Mouse (Mus musculus): ENCODE results near the gene Rbm20. TPM values are rescaled to one million over a fixed set of nuclear protein-coding genes. Genes with fewer than 3 reads are reported as not detected.

The Rbm20 gene
- total RNA-seq, 2 experiments from 2014 or later: 4.0 to 5.8 TPM

DNA sequence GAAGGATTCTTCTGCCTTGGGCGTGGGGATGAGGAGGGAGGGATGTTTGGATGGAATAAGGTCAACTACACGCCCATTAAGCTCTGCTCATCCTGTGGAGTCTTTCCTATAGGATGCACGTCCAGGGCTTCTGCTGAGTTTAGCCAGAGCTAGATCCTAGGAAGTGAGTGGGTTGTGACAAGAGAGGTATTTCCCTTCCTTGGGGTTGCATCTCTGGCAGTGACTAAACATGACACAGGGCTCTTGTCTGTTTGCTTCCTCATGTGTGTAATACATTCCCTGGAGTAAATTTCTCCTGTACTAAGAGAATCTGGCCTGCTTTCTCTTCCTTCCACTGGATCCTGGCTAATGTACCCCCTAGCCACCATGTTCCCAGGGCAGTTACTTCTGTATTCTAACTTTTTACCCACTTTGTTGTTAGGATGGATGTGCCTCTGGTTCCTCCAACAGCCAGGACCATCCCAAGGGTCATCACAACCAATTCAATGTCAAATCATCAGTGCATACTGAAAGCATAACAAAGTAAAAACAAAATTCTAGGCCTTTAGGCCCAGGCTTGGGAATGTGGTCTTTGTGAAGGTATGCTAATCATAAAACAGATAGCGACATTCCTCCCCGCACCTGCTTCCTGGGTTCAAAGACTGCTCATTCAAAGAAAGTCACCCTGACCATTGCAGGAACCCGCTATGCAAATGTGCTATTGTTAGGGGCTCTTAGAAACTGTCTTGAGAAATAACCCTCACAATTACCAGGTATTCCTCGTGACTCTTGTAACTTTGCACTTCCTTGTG is 87.8 kb downstream of the Rbm20 start:
- DNase-seq (ENCODE audit: extremely low spot score in 1 of 2, low spot score in 2 of 2): no peak
- intact Hi-C loops (cut with DNase I): loop anchor here (5.0 kb wide), 1 partner anchor 57 kb away; no protein-coding TSS in a partner anchor
- no peak overlapping the region for H3K27ac ChIP-seq
- TF ChIP-seq CTCF (IDR thresholded peaks at IDR 0.05): no peak
- H3K4me3 ChIP-seq: no peak overlapping the region

DNA sequence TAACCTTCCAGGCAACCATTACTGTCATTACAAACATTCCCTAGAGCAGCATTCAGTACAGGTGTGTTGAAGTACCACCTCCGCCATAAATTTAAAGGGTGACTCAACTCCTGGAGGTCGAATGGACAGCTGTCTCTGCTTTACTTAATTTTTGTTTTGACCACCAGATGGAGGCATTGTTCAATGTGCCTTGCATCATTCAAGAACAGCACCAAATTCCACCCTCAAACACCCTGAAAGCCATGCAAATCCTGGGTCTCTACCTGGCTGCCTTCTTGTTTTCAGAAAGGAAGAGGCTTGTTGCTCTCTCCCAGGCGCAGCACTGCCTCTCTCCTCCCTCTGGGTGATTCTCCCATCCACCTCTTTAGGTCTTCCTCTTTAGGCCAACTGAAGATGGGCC is 91.4 kb downstream of the Rbm20 start:
- Histone ChIP-seq H3K27ac (no peak overlapping the region), H3K4me3 (no peak overlapping the region)
- TF ChIP-seq CTCF (IDR thresholded peaks at IDR 0.05): peak; percentile 76
- intact Hi-C loops (cut with DNase I): loop anchor here (1.0 to 5.0 kb wide), 2 partner anchors 54 to 157 kb away; no protein-coding TSS in a partner anchor
- peak in 1 of 2 experiments; percentile 27 for DNase-seq (ENCODE audit: extremely low spot score in 1 of 2, low spot score in 2 of 2)

DNA sequence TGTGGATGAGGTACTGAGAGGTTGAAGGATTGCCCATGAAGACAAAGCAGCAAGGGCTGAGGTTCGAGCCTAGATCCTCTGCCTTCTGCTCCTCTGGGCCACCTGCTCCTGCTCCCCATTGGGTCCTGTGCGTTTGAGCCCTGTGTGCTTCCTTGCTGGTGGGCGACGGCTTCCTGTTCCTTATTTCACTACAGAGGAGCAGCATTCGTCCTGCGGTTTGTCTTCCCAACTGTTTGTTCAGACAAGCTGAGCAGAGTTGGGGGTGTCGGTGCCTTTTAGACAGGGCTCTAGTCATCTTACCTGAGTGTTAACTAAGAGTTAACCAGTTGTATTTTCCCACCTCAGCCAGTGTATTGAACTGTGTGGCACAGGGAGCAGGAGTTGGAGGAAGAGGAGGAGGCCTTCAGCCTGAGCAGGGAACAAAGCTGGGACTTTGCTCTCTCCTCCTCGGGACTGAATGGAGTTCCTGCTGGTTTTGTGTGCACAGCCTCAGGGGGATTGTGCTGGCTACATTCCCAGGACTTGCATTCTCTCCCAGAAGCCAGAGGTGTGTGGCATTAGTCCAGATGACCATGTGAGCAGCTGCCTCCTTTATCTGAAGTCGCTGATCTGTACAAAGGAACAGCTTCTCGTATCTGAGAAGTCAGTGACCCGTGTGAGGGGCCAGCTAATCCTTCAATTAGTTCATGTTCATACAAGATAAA is 97.0 kb downstream of the Rbm20 start:
- no peak for DNase-seq (ENCODE audit: extremely low spot score in 1 of 2, low spot score in 2 of 2)
- Histone ChIP-seq H3K4me3 (no peak overlapping the region), H3K27ac (no peak overlapping the region)
- no peak for TF ChIP-seq CTCF (IDR thresholded peaks at IDR 0.05)
- intact Hi-C loops (cut with DNase I): loop anchor here (5.0 kb wide), 1 partner anchor 1288 kb away; no protein-coding TSS in a partner anchor

DNA sequence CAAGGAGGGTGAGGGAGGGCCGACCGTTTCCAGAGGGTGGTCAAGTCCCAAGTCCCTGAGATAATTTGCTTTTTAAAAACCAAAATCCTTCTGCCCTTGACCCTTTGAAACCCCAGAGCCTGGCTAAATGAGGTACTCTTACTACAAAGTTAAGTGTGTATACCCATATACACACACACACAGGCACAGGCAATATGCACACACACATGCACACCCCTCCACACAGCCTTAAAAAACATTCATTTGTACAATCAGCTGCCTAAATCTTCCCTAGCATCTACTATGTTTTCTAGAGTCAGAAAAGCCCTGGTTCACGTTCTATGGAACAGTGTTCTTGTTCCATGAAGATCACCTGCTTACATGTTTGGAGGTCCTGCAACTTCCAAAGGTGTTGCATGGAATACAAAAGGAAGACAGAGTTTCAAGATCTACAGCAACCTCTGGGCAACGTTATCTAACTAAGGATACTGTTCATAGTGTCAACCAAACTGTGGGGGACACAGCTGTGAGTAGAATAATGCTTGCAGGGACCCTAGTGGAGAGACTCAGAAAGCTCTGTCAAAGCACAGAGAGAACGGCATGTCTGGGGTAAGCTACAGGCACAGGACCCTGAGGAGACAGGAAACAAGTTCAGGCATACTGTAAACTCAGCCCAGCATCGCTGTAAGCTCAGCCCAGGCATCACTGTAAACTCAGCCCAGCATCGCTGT is 97.7 kb downstream of the Rbm20 start:
- intact Hi-C loops (cut with DNase I): loop anchor here (5.0 kb wide), 1 partner anchor 1288 kb away; no protein-coding TSS in a partner anchor
- DNase-seq (ENCODE audit: extremely low spot score in 1 of 2, low spot score in 2 of 2): no peak
- no peak overlapping the region for H3K4me3 ChIP-seq
- H3K27ac ChIP-seq: no peak overlapping the region
- TF ChIP-seq CTCF (IDR thresholded peaks at IDR 0.05): no peak

DNA sequence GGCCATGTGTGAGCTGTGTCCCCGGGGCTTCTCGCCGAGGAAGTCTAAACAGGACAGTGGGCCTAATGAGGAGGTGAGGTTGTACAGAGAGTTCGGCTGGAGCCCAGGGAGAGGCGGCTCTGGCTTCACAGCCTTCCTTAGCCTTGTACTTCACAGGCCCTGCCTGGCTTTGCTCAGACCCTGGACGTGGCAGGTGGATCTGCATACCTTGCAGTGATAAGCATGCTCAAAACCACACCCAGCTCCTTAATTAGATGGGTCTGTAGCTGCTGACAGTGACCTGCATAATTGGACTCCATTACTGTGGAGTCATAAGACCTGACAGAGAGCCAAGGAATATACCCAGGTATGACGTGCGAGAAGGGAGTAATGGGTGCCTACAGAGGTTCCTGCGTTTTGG is 102.3 kb downstream of the Rbm20 start:
- DNase-seq (ENCODE audit: extremely low spot score in 1 of 2, low spot score in 2 of 2): no peak
- no peak overlapping the region for H3K4me3 ChIP-seq
- TF ChIP-seq CTCF (IDR thresholded peaks at IDR 0.05): no peak
- intact Hi-C loops (cut with DNase I): no loop called here
- no peak overlapping the region for H3K27ac ChIP-seq

DNA sequence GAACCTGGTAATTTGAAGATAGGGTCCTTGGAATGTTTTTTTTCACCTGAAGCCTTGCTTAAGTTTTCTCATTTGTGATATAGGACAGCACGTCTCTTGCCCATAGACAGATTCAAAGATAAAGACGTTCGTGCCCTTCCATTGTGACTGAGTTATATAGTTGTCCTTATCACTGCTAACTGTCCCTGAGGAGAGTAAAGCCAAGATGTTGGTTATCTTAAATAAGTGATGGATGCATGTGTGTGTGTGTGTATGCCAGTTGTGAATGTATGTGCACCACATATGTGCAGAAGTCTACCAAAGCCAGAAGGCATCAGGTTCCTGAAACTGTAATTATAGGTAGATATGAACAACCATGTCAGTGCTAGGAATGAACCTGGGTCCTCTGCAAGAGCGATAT is 102.7 kb downstream of the Rbm20 start:
- H3K4me3 ChIP-seq: no peak overlapping the region
- no peak for DNase-seq (ENCODE audit: extremely low spot score in 1 of 2, low spot score in 2 of 2)
- TF ChIP-seq CTCF (IDR thresholded peaks at IDR 0.05): no peak
- no peak overlapping the region for H3K27ac ChIP-seq
- intact Hi-C loops (cut with DNase I): no loop called here

DNA sequence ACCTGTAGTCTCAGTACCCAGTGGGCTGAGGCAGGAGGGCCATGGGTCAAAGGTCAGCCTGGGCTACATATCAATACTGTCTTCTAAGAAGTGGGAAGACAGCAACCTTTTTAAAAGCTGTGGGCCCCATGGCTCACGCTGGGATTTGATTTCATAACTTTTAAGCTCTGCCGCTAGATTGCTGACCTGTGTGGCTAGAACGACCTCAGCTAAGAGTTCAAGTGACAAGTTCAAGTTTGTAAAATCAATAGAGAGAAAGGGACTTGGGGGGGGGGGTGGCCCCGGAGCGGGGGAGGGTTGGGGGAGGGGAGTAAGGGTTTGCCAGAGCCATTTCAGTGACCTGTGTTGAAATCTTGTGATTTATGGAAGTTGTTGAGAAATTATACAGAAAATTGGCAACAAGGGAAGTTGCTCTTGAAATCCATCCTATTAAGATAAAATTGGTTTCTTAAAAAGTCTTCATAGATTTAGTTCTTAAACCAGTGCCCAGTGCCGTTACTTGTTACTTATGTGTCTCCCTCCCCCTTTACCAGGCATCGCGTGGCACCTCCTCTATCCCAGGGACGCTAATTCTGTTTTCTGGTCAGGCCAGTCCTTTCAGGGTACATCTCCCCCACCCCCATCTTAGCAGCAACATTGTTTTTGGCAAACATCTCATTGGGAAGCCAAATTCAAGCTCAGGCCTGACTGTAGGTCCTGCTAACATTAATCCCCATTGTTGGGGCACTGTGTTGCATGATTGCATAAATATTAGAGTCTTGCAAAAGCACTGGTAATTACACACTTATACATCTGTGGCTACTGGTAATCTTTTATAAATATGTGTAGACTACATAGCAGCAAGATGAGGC is 103.9 kb downstream of the Rbm20 start:
- DNase-seq (ENCODE audit: extremely low spot score in 1 of 2, low spot score in 2 of 2): no peak
- intact Hi-C loops (cut with DNase I): no loop called here
- Histone ChIP-seq H3K4me3 (no peak overlapping the region), H3K27ac (no peak overlapping the region)
- TF ChIP-seq CTCF (IDR thresholded peaks at IDR 0.05): no peak

DNA sequence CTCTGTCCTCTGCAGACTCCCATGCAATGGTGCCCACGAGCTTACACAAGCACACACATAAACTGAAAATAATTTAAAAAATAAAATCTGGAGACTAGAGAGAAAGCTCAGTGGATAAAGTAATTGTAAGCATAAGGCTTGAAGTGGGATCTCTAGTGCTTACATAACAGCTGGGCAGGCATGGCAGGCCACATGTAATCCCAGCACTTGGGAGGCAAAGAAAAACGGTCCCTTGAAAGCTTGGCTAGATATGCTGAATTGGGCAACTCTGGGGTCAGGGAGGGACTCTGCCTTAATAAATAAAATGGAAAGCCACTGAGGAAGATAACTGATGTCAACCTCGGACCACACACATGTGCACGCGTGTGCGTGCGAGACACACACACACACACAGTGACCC is 104.7 kb downstream of the Rbm20 start:
- intact Hi-C loops (cut with DNase I): no loop called here
- H3K27ac ChIP-seq: no peak overlapping the region
- no peak for DNase-seq (ENCODE audit: extremely low spot score in 1 of 2, low spot score in 2 of 2)
- no peak overlapping the region for H3K4me3 ChIP-seq
- no peak for TF ChIP-seq CTCF (IDR thresholded peaks at IDR 0.05)

DNA sequence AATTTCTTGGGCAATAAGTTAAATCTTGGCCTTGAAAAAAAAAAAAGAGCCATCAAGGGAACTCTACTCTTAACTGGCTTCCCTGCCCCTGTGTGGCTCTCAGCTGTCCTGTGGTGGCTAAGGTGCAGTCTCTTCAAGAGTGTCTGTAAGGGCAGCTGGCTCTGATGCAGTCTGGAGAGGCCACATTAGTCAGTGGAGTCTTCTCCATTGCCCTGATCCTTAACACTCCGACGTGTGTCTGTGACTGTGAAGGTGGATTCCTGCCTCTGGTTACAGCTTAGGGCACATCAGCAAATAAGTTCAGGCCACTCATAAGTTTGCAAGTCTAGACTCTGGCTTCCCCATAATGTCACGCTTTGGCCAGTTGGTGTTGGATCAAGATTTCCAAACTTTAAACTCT is 108.2 kb downstream of the Rbm20 start:
- H3K4me3 ChIP-seq: no peak overlapping the region
- no peak for TF ChIP-seq CTCF (IDR thresholded peaks at IDR 0.05)
- H3K27ac ChIP-seq: no peak overlapping the region
- intact Hi-C loops (cut with DNase I): no loop called here
- DNase-seq (ENCODE audit: extremely low spot score in 1 of 2, low spot score in 2 of 2): no peak

DNA sequence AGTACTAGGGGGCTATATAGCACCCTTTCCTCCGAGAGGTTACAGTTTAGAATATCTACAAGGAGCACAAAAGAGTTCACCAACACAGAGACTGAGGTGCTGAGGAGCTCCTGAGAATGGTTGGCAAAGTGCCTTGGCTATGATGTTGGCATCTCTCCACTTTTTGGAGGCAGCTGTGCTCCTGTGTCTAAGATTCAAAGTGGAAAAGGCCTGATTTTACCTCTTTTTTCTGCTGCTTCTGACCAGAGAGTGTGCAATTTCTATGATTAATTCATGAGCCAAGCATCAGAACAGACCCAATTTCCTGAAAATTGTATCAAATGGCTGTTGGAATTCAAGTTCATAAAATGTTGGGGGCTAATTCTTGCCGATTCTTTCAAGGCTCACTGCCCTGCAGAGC is 109.1 kb downstream of the Rbm20 start:
- DNase-seq (ENCODE audit: extremely low spot score in 1 of 2, low spot score in 2 of 2): no peak
- TF ChIP-seq CTCF (IDR thresholded peaks at IDR 0.05): no peak
- Histone ChIP-seq H3K4me3 (no peak overlapping the region), H3K27ac (peak overlapping the region; percentile 28; the same call in 1 of the 2 replicates)
- intact Hi-C loops (cut with DNase I): no loop called here

DNA sequence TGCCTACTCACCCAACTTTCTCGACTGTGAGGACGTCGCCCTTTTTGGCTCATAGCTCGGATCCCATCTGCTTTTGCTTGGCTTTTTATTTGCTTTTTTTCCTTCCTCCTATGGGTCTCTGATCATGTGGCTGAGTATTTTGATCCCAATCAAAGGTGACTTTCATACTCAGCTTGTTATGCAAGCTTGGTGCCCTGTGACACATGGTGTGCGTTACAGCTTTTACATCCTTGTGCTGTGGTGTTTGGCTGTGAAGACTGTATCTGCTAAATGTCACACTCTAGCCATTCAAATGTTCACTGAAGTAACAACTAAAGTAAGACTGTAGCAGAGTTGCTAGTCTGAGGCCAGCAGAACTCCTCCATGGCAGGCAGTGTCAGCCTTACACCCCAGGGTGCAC is 109.7 kb downstream of the Rbm20 start:
- H3K27ac ChIP-seq: peak overlapping the region; percentile 28; the same call in 1 of the 2 replicates
- intact Hi-C loops (cut with DNase I): no loop called here
- TF ChIP-seq CTCF (IDR thresholded peaks at IDR 0.05): no peak
- H3K4me3 ChIP-seq: no peak overlapping the region
- no peak for DNase-seq (ENCODE audit: extremely low spot score in 1 of 2, low spot score in 2 of 2)
